Mouse (Mus musculus): ENCODE data around the gene Carmil3. TPM values are rescaled to one million over a fixed set of nuclear protein-coding genes. Genes with fewer than 3 reads are reported as not detected.

Carmil3 gene
- polyA plus RNA-seq, 1 experiment from 2014 or later, result 19.6 TPM

DNA sequence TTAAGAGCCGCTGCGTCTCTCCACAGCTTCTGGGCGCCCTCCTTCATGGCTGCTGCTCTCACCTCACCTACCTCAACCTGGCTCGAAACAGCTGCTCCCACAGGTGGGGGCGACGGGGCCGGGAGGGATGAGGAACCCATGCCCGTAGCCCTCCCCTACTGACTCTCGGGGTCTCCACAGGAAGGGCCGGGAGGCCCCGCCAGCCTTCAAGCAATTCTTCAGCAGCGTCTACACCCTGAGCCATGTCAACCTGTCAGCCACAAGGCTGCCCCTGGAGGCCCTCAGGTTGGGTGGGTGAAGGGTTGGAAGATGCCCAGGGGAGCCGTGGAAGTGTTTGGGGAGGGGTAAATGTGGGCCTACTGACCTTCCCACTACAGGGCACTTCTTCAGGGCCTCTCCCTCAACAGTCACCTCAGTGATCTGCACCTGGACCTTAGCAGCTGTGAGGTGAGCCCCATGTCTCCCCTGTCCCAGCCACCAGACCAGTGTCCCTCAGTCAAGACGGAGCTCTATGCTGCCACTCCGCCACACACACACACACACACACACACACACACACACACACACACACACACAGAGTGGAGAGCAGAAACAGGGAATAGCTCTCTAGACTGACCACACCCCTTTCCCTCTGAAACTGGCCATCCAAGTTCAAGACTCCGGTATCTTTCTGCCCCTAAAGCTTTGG is 6.5 kb downstream of the Carmil3 start:
- no peaks in the 10 kb centered on the region for H3K9me3 ChIP-seq
- no peak overlapping the region for H3K4me3 ChIP-seq
- ATAC-seq (ENCODE audit: low read depth), result peak; percentile 33; the same call in 1 of the 2 replicates
- no peak overlapping the region for H3K4me2 ChIP-seq
- H3K4me1 ChIP-seq (replicated peaks), result peaks cover 12% of the 10 kb centered on the region
- H3K36me3 ChIP-seq, result peaks cover 83% of the 10 kb centered on the region
- no peaks in the 10 kb centered on the region for H3K27me3 ChIP-seq
- H3K9ac ChIP-seq, result no peak overlapping the region
- H3K27ac ChIP-seq (replicated peaks), result no peak overlapping the region
- WGBS, result 78% methylated on average over 16 of the region's 16 CpGs

DNA sequence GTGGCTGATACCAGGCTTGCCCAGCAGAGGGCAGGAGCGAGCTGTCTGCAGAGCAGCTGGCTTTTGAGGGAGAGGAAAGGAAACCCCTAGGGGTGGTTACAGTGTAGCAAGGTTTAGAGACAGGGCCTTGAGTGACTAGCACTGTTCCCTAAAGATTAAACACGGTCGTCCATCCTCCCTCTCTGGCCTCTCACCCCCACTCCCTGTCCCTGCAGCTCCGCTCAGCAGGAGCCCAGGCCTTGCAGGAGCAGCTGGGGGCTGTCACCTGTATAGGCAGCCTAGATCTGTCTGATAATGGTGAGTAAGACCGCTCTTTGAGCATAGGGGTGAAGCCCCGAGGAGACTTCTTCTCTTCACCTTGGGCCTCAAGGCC is 7.0 kb downstream of the Carmil3 start:
- no peaks in the 10 kb centered on the region for H3K27me3 ChIP-seq
- H3K9me3 ChIP-seq, result no peaks in the 10 kb centered on the region
- peaks cover 7% of the 10 kb centered on the region for H3K4me1 ChIP-seq (replicated peaks)
- peak overlapping the region; percentile 54; the same call in 1 of the 2 replicates for H3K9ac ChIP-seq
- H3K27ac ChIP-seq (replicated peaks), result no peak overlapping the region
- H3K4me3 ChIP-seq, result no peak overlapping the region
- 35% methylated on average over 6 of the region's 6 CpGs for WGBS
- peaks cover 88% of the 10 kb centered on the region for H3K36me3 ChIP-seq
- H3K4me2 ChIP-seq, result no peak overlapping the region
- ATAC-seq (ENCODE audit: low read depth), result peak; percentile 51; the same call in 1 of the 2 replicates

GRCm38 (mm10) chr14:55505612-55506011 is 15.2 kb downstream of the Carmil3 start:
- Histone ChIP-seq H3K36me3 (peaks cover 64% of the 10 kb centered on the region), H3K4me2 (no peak overlapping the region), H3K4me3 (no peak overlapping the region), H3K27ac (replicated peaks) (no peak overlapping the region), H3K9ac (no peak overlapping the region), H3K27me3 (no peaks in the 10 kb centered on the region), H3K4me1 (replicated peaks) (peaks cover 9% of the 10 kb centered on the region; the same call in 1 of the 2 replicates), H3K9me3 (no peaks in the 10 kb centered on the region)
- no peak for ATAC-seq (ENCODE audit: low read depth)
- 90% methylated on average over 9 of the region's 9 CpGs for WGBS

DNA sequence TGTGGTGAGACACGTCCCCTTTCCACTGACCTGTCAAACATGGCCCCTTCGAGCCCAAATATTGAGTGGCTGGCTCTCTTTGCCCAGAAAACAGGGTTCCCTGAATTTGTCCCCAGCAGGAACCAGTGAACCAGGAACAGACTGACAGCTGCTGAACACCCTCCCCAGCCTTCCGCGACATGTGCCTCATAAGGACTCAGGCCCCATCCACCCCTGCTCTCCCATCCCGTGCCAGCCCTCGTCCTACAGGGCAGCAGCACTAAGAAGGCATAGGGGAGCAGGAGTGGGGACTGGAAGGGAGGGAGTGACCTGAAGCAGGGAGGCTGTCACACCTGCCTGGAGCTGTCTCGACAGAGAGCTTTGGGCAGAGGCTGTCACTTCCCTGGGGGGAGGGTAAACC is 17.4 kb downstream of the Carmil3 start:
- Histone ChIP-seq H3K4me2 (no peak overlapping the region), H3K27ac (replicated peaks) (no peak overlapping the region), H3K9me3 (no peaks in the 10 kb centered on the region), H3K27me3 (no peaks in the 10 kb centered on the region), H3K9ac (no peak overlapping the region), H3K36me3 (peaks cover 43% of the 10 kb centered on the region), H3K4me1 (replicated peaks) (peaks cover 14% of the 10 kb centered on the region; the same call in 1 of the 2 replicates), H3K4me3 (no peak overlapping the region)
- ATAC-seq (ENCODE audit: low read depth), result no peak
- 56% methylated on average over 7 of the region's 7 CpGs for WGBS

- peaks cover 26% of the 10 kb centered on the region for H3K36me3 ChIP-seq
- H3K27me3 ChIP-seq, result no peaks in the 10 kb centered on the region
- H3K4me3 ChIP-seq, result no peak overlapping the region
- no peak overlapping the region for H3K9ac ChIP-seq
- no peaks in the 10 kb centered on the region for H3K9me3 ChIP-seq
- 71% methylated on average over 10 of the region's 10 CpGs for WGBS
- no peak overlapping the region for H3K27ac ChIP-seq (replicated peaks)
- no peak overlapping the region for H3K4me2 ChIP-seq
- no peak for ATAC-seq (ENCODE audit: low read depth)
- peaks cover 14% of the 10 kb centered on the region; the same call in 1 of the 2 replicates for H3K4me1 ChIP-seq (replicated peaks)
Measured at GRCm38 (mm10) chr14:55509540-55509939, 19.1 kb downstream of the Carmil3 start.

DNA sequence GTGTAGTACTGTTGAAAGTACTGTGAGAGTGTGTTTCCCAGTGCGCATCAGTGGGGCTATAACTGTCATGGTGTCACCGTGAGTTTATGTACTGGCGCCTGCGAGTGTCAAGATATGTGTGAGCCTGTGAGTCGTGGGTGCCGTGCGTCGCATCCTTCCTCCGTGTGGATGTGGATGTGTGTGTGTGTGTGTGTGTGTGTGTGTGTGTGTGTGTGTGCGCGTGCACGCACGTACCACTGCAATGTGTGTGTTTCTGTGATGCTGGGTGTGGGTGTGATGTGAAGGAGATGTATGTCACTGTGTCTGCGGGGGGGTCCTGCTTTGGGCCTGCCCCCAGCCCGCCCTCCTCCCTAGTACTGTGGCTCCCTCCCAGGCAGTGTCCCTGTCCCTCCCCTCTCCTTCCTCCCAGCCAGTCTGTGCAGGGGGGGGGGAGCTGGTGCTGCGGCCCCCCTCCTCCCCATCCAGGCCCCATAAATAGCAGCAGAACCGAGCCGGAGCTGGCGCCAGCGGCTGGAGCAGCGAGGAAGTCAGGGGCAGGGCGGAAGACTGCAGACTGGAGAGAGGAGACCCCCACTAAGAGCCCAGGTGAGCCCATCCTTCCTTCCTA is 19.8 kb downstream of the Carmil3 start, which contains the start of gene Cpne6:
Gene Cpne6, plus strand, starts transcription at position 321 of the 607 bp plus-strand sequence.
- Histone ChIP-seq H3K27me3 (no peaks in the 10 kb centered on the region), H3K4me1 (replicated peaks) (peaks cover 14% of the 10 kb centered on the region; the same call in 1 of the 2 replicates), H3K27ac (replicated peaks) (no peak within 1 kb of the TSS), H3K9ac (0 out of 2 replicates have a peak within 1 kb of the TSS, but pooled peaks have one; percentile 41), H3K36me3 (peaks cover 24% of the 10 kb centered on the region), H3K4me2 (no peak within 1 kb of the TSS), H3K9me3 (no peaks in the 10 kb centered on the region), H3K4me3 (no peak within 1 kb of the TSS)
- no peak; the same call in 1 of the 2 replicates for ATAC-seq (ENCODE audit: low read depth)
- WGBS, result 67% methylated on average over 18 of the region's 22 CpGs

- peaks cover 20% of the 10 kb centered on the region for H3K36me3 ChIP-seq
- H3K4me1 ChIP-seq (replicated peaks), result peaks cover 14% of the 10 kb centered on the region; the same call in 1 of the 2 replicates
- no peaks in the 10 kb centered on the region for H3K9me3 ChIP-seq
- ATAC-seq (ENCODE audit: low read depth), result peak; percentile 49; the same call in 1 of the 2 replicates
- H3K4me2 ChIP-seq, result no peak overlapping the region
- 59% methylated on average over 7 of the region's 7 CpGs for WGBS
- no peak overlapping the region for H3K27ac ChIP-seq (replicated peaks)
- no peaks in the 10 kb centered on the region for H3K27me3 ChIP-seq
- 0 out of 2 replicates have a peak overlapping the region, but pooled peaks have one; percentile 41 for H3K9ac ChIP-seq
- H3K4me3 ChIP-seq, result no peak overlapping the region
Measured at GRCm38 (mm10) chr14:55511037-55511436, 20.6 kb downstream of the Carmil3 start.

DNA sequence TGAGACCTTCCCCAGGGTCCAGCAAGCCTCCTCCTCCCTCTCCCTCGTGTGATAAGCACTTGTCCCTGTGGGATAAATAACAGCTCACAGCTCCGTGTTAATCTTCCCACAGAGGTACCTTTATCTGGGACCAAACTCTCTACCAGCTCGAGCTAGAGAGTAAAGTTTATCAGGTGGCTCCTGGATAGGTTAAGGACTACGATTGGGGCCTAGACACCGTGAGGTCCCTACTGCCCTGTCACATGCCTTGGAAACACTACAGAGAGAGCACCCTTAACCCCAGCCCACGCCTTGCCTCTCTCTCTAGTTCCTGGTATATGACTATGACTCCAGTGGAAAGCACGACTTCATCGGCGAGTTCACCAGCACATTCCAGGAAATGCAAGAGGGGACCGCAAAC is 23.5 kb downstream of the Carmil3 start:
- WGBS, result 73% methylated on average over 10 of the region's 10 CpGs
- no peaks in the 10 kb centered on the region for H3K36me3 ChIP-seq
- no peaks in the 10 kb centered on the region for H3K9me3 ChIP-seq
- no peak for ATAC-seq (ENCODE audit: low read depth)
- no peak overlapping the region for H3K9ac ChIP-seq
- H3K4me3 ChIP-seq, result no peak overlapping the region
- peaks cover 23% of the 10 kb centered on the region for H3K4me1 ChIP-seq (replicated peaks)
- H3K27me3 ChIP-seq, result no peaks in the 10 kb centered on the region
- H3K4me2 ChIP-seq, result no peak overlapping the region
- H3K27ac ChIP-seq (replicated peaks), result no peak overlapping the region

DNA sequence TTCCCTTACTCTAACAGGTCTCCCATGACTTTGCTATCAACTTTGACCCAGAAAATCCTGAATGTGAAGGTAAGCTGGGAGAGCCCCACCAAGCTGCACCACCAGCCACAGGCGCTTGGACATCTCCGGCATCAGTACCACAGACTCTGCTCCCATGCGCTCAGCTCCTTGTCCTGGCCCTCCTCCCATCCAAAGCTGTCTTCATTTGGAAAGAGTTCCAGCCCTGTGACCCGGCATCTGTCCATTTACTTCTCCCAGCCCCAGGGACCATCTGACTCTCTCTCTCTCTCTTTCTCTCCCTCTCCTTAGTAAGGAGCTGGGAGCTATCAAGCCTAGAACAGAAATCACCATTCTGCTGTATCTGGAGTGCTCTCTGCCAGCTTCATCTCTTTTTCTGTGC is 25.4 kb downstream of the Carmil3 start:
- no peaks in the 10 kb centered on the region for H3K9me3 ChIP-seq
- peaks cover 32% of the 10 kb centered on the region for H3K4me1 ChIP-seq (replicated peaks)
- no peak for ATAC-seq (ENCODE audit: low read depth)
- H3K9ac ChIP-seq, result no peak overlapping the region
- peaks cover 9% of the 10 kb centered on the region; the same call in 1 of the 2 replicates for H3K27me3 ChIP-seq
- 92% methylated on average over 4 of the region's 4 CpGs for WGBS
- H3K4me3 ChIP-seq, result no peak overlapping the region
- H3K36me3 ChIP-seq, result no peaks in the 10 kb centered on the region
- H3K27ac ChIP-seq (replicated peaks), result no peak overlapping the region
- H3K4me2 ChIP-seq, result no peak overlapping the region

DNA sequence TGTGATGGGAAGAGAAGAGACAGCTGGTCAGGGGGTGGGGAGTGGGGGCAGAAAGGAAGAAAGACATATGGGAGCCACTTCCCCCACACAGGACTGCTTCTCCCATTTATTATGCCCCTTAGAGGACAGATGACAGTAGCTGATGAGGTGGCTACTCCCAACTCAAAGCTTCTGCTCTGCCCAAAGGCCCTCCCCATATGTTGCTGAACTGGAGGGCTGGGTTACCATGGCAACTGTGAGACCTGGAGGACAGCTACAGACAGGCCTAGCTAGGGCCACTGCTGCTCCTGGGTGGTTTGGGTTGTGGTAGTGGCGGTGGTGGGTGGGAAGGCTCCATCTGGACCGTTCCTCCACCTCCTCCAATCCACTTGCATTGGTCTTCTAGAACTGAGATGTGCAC is 28.4 kb downstream of the Carmil3 start:
- peak; percentile 45; the same call in 1 of the 2 replicates for ATAC-seq (ENCODE audit: low read depth)
- 29% methylated on average over 2 of the region's 2 CpGs for WGBS
- H3K4me2 ChIP-seq, result no peak overlapping the region

GRCm38 (mm10) chr14:55519604-55520003 is 29.2 kb downstream of the Carmil3 start:
- no peak overlapping the region for H3K4me3 ChIP-seq
- ATAC-seq (ENCODE audit: low read depth), result no peak
- 60% methylated on average over 4 of the region's 4 CpGs for WGBS
- H3K9ac ChIP-seq, result no peak overlapping the region
- no peaks in the 10 kb centered on the region for H3K36me3 ChIP-seq
- peaks cover 30% of the 10 kb centered on the region for H3K27me3 ChIP-seq
- H3K4me2 ChIP-seq, result no peak overlapping the region
- no peaks in the 10 kb centered on the region for H3K9me3 ChIP-seq
- H3K27ac ChIP-seq (replicated peaks), result no peak overlapping the region
- H3K4me1 ChIP-seq (replicated peaks), result peaks cover 29% of the 10 kb centered on the region

More for the DNA sequence above, 28.4 kb downstream of the Carmil3 start:
- Histone ChIP-seq H3K4me3 (no peak overlapping the region), H3K27ac (replicated peaks) (peak overlapping the region; percentile 33; the same call in 1 of the 2 replicates), H3K9me3 (no peaks in the 10 kb centered on the region), H3K36me3 (no peaks in the 10 kb centered on the region), H3K27me3 (peaks cover 24% of the 10 kb centered on the region), H3K4me1 (replicated peaks) (peaks cover 29% of the 10 kb centered on the region), H3K9ac (no peak overlapping the region)
